Mouse (Mus musculus) limb, embryonic 15.5 days (tissue): ENCODE data around the gene Mb21d2. TPM values are rescaled to one million over a fixed set of nuclear protein-coding genes. Genes with fewer than 3 reads are reported as not detected.

Experiments
- ATAC-seq: fragments of 200-750 bp; cut with Nextera tagmentation; 2 replicates; pipeline ENCODE4 v1.8.0; 2017; ENCODE audit warnings: low read depth, moderate TSS enrichment; ENCODE audit not compliant: insufficient number of reproducible peaks, low FRiP score, low TSS enrichment
- H3K27ac ChIP-seq: fragments of 300-500 bp; sonication (generic); 2 replicates; pipeline ENCODE4 v1.5.1; 2015; ENCODE audit warnings: moderate library complexity, mild to moderate bottlenecking, inconsistent platforms
- H3K27me3 ChIP-seq: fragments of 300-500 bp; sonication (generic); 2 replicates; pipeline ENCODE4 v1.6.1; 2015; ENCODE audit warnings: inconsistent platforms
- H3K36me3 ChIP-seq: fragments of 300-500 bp; sonication (generic); 2 replicates; pipeline ENCODE4 v1.6.1; 2015; ENCODE audit warnings: inconsistent platforms
- H3K4me1 ChIP-seq: fragments of 300-500 bp; sonication (generic); 2 replicates; pipeline ENCODE4 v1.6.1; 2015; ENCODE audit warnings: inconsistent platforms
- H3K4me2 ChIP-seq: fragments of 300-500 bp; sonication (generic); 2 replicates; pipeline ENCODE4 v1.6.1; 2015; ENCODE audit warnings: mild to moderate bottlenecking, inconsistent platforms
- H3K4me3 ChIP-seq: fragments of 300-500 bp; sonication (generic); 2 replicates; pipeline ENCODE4 v1.5.1; 2015; ENCODE audit warnings: mild to moderate bottlenecking, inconsistent platforms
- H3K9ac ChIP-seq: fragments of 300-500 bp; sonication (generic); 2 replicates; pipeline ENCODE4 v1.6.1; 2015; ENCODE audit warnings: inconsistent platforms
- H3K9me3 ChIP-seq: fragments of 300-500 bp; sonication (generic); 2 replicates; pipeline ENCODE4 v1.6.1; 2016; ENCODE audit warnings: inconsistent platforms
- WGBS: fragments of 180-500 bp; shearing (Covaris S2); methylation state at CpG from one replicate; pipeline ENCODE4 v1.1.7; 2015; 5-methylcytosine and 5-hydroxymethylcytosine counted together
- polyA plus RNA-seq: library from polyadenylated mRNA; unstranded; fragments of >200 nt; fragmentation: Nextera tagmentation; extraction: Ambion mirVana; gene quantifications from 2 replicates; pipeline ENCODE4 v1.2.1, GENCODE M21; 2015

Gene Mb21d2
- polyA plus RNA-seq, 1 experiment from 2014 or later, result 7.4 TPM

GRCm38 (mm10) chr16:28927381-28927780, 2.1 kb downstream of the Mb21d2 start:
- no peak for ATAC-seq
- peak overlapping the region; percentile 84; the same call in 1 of the 2 replicates for H3K4me2 ChIP-seq
- peaks cover 14% of the 10 kb centered on the region for H3K4me1 ChIP-seq
- H3K27me3 ChIP-seq, result peaks cover 12% of the 10 kb centered on the region
- H3K27ac ChIP-seq, result no peak overlapping the region
- H3K36me3 ChIP-seq, result no peaks in the 10 kb centered on the region
- no peaks in the 10 kb centered on the region for H3K9me3 ChIP-seq
- 0 out of 2 replicates have a peak overlapping the region, but pooled peaks have one; percentile 81 for H3K4me3 ChIP-seq
- H3K9ac ChIP-seq, result no peak overlapping the region
- WGBS, result 43% methylated on average over 9 of the region's 9 CpGs

- no peak; the same call in 1 of the 2 replicates for ATAC-seq
- Histone ChIP-seq H3K27ac (no peak overlapping the region), H3K9ac (no peak overlapping the region), H3K4me1 (peaks cover 7% of the 10 kb centered on the region), H3K27me3 (0 out of 2 replicates have a peak, but pooled peaks cover 3% of the 10 kb centered on the region), H3K4me3 (no peak overlapping the region), H3K36me3 (no peaks in the 10 kb centered on the region), H3K9me3 (no peaks in the 10 kb centered on the region), H3K4me2 (no peak overlapping the region)
- WGBS, result 46% methylated on average over 11 of the region's 11 CpGs
These were observed 10.1 kb downstream of the Mb21d2 start for GRCm38 (mm10) chr16:28919320-28919885.

GRCm38 (mm10) chr16:28915362-28915761, 14.1 kb downstream of the Mb21d2 start:
- H3K36me3 ChIP-seq, result no peaks in the 10 kb centered on the region
- no peaks in the 10 kb centered on the region for H3K9me3 ChIP-seq
- H3K9ac ChIP-seq, result no peak overlapping the region
- 0 out of 2 replicates have a peak, but pooled peaks cover 3% of the 10 kb centered on the region for H3K27me3 ChIP-seq
- no peak overlapping the region for H3K27ac ChIP-seq
- no peak overlapping the region for H3K4me2 ChIP-seq
- ATAC-seq, result no peak
- H3K4me3 ChIP-seq, result no peak overlapping the region
- H3K4me1 ChIP-seq, result peaks cover 7% of the 10 kb centered on the region
- 49% methylated on average over 7 of the region's 7 CpGs for WGBS

- ATAC-seq, result no peak
- H3K9ac ChIP-seq, result no peak overlapping the region
- H3K9me3 ChIP-seq, result no peaks in the 10 kb centered on the region
- peaks cover 7% of the 10 kb centered on the region for H3K4me1 ChIP-seq
- H3K27ac ChIP-seq, result no peak overlapping the region
- no peaks in the 10 kb centered on the region for H3K36me3 ChIP-seq
- H3K27me3 ChIP-seq, result 0 out of 2 replicates have a peak, but pooled peaks cover 3% of the 10 kb centered on the region
- no peak overlapping the region for H3K4me2 ChIP-seq
- WGBS, result 73% methylated on average over 1 of the region's 1 CpGs
- no peak overlapping the region for H3K4me3 ChIP-seq
These were observed 14.8 kb downstream of the Mb21d2 start for GRCm38 (mm10) chr16:28914709-28915108.

- Histone ChIP-seq H3K9ac (no peak overlapping the region), H3K36me3 (no peaks in the 10 kb centered on the region), H3K27ac (no peak overlapping the region), H3K27me3 (no peaks in the 10 kb centered on the region), H3K4me1 (peaks cover 6% of the 10 kb centered on the region), H3K4me3 (no peak overlapping the region), H3K4me2 (no peak overlapping the region), H3K9me3 (no peaks in the 10 kb centered on the region)
- WGBS, result 69% methylated on average over 15 of the region's 15 CpGs
- no peak for ATAC-seq
These were observed 17.9 kb downstream of the Mb21d2 start for GRCm38 (mm10) chr16:28911414-28912050.

GRCm38 (mm10) chr16:28906370-28907275, 22.9 kb downstream of the Mb21d2 start:
- Histone ChIP-seq H3K4me3 (no peak overlapping the region), H3K27ac (no peak overlapping the region)

GRCm38 (mm10) chr16:28905567-28906289, 23.7 kb downstream of the Mb21d2 start:
- Histone ChIP-seq H3K9me3 (no peaks in the 10 kb centered on the region), H3K4me2 (no peak overlapping the region), H3K4me1 (peaks cover 6% of the 10 kb centered on the region), H3K4me3 (no peak overlapping the region), H3K27me3 (no peaks in the 10 kb centered on the region), H3K36me3 (no peaks in the 10 kb centered on the region), H3K27ac (no peak overlapping the region), H3K9ac (no peak overlapping the region)
- ATAC-seq, result no peak
- 85% methylated on average over 11 of the region's 11 CpGs for WGBS

More at GRCm38 (mm10) chr16:28906370-28907275, 22.9 kb downstream of the Mb21d2 start:
- Histone ChIP-seq H3K27me3 (no peaks in the 10 kb centered on the region), H3K36me3 (no peaks in the 10 kb centered on the region), H3K4me1 (peaks cover 6% of the 10 kb centered on the region), H3K9ac (no peak overlapping the region), H3K4me2 (no peak overlapping the region), H3K9me3 (no peaks in the 10 kb centered on the region)
- 36% methylated on average over 7 of the region's 7 CpGs for WGBS
- no peak for ATAC-seq

GRCm38 (mm10) chr16:28902620-28903565, 26.6 kb downstream of the Mb21d2 start:
- Histone ChIP-seq H3K27me3 (no peaks in the 10 kb centered on the region), H3K9ac (no peak overlapping the region), H3K27ac (no peak overlapping the region), H3K9me3 (no peaks in the 10 kb centered on the region), H3K4me3 (no peak overlapping the region), H3K4me2 (no peak overlapping the region), H3K4me1 (peaks cover 19% of the 10 kb centered on the region), H3K36me3 (no peaks in the 10 kb centered on the region)
- ATAC-seq, result no peak
- WGBS, result 74% methylated on average over 14 of the region's 14 CpGs

GRCm38 (mm10) chr16:28899161-28899540, 30.3 kb downstream of the Mb21d2 start:
- no peaks in the 10 kb centered on the region for H3K27me3 ChIP-seq
- 52% methylated on average over 4 of the region's 4 CpGs for WGBS
- no peaks in the 10 kb centered on the region for H3K36me3 ChIP-seq
- no peak for ATAC-seq
- peaks cover 13% of the 10 kb centered on the region for H3K4me1 ChIP-seq
- no peak overlapping the region for H3K9ac ChIP-seq
- H3K4me3 ChIP-seq, result no peak overlapping the region
- 0 out of 2 replicates have a peak overlapping the region, but pooled peaks have one; percentile 22 for H3K4me2 ChIP-seq
- H3K27ac ChIP-seq, result no peak overlapping the region
- no peaks in the 10 kb centered on the region for H3K9me3 ChIP-seq

- ATAC-seq, result no peak; the same call in 1 of the 2 replicates
- Histone ChIP-seq H3K27me3 (no peaks in the 10 kb centered on the region), H3K4me3 (no peak overlapping the region), H3K9me3 (no peaks in the 10 kb centered on the region), H3K4me2 (peak overlapping the region; percentile 22), H3K27ac (no peak overlapping the region), H3K36me3 (no peaks in the 10 kb centered on the region), H3K9ac (no peak overlapping the region), H3K4me1 (peaks cover 13% of the 10 kb centered on the region)
- 17% methylated on average over 15 of the region's 15 CpGs for WGBS
These were observed 30.8 kb downstream of the Mb21d2 start for GRCm38 (mm10) chr16:28898509-28899160.
